Mouse (Mus musculus) erythroid progenitor cell, adult 5-6 weeks (primary cell): Measurements from ENCODE around the gene Ccdc173. TPM values are rescaled to one million over a fixed set of nuclear protein-coding genes. Genes with fewer than 3 reads are reported as not detected.

ENCODE experiments used
- total RNA-seq, 2 experiments: library from RNA; stranded (forward) in 1 of 2; stranded (reverse) in 1 of 2; fragments of 150-400 nt in 1 of 2; fragments of 186-747, 209-891 nt in 1 of 2; gene quantifications; 2 replicates each; pipeline versions ENCODE4 v1.2.3 to v1.2.4; 2015 to 2017; ENCODE audit warnings: low replicate concordance in 2 of 2

The Ccdc173 gene
- total RNA-seq, 2 experiments from 2014 or later: not detected

Other genes starting within 250 kb of the Ccdc173 start
- gene Lrp2, start 203.5 kb downstream of the Ccdc173 start, total RNA-seq (2015; ENCODE audit: low replicate concordance): not detected in 2 replicates
- not detected in 2 replicates for gene Lrp2, start 203.5 kb downstream of the Ccdc173 start, total RNA-seq (2017; ENCODE audit: low replicate concordance)
- 9.4 TPM in 1 of 2 replicates, not detected in the other for gene Bbs5, start 142.4 kb downstream of the Ccdc173 start, total RNA-seq (2015; ENCODE audit: low replicate concordance)
- 0.51 and 4.5 TPM in 2 replicates for gene Bbs5, start 142.4 kb downstream of the Ccdc173 start, total RNA-seq (2017; ENCODE audit: low replicate concordance)
- not detected in 2 replicates for gene Klhl41, start 119.5 kb downstream of the Ccdc173 start, total RNA-seq (2015; ENCODE audit: low replicate concordance)
- gene Klhl41, start 119.5 kb downstream of the Ccdc173 start, total RNA-seq (2017; ENCODE audit: low replicate concordance): not detected in 2 replicates
- 2.1 and 2.5 TPM in 2 replicates for gene Fastkd1, start 76.1 kb downstream of the Ccdc173 start, total RNA-seq (2015; ENCODE audit: low replicate concordance)
- gene Fastkd1, start 76.1 kb downstream of the Ccdc173 start, total RNA-seq (2017; ENCODE audit: low replicate concordance): 1.3 and 1.4 TPM in 2 replicates
- 35.7 and 45.7 TPM in 2 replicates for gene Ppig, start 67.0 kb downstream of the Ccdc173 start, total RNA-seq (2015; ENCODE audit: low replicate concordance)
- gene Ppig, start 67.0 kb downstream of the Ccdc173 start, total RNA-seq (2017; ENCODE audit: low replicate concordance): 49.0 and 72.4 TPM in 2 replicates
- 10.5 and 10.9 TPM in 2 replicates for gene Phospho2, start within 50 bp of the Ccdc173 start, total RNA-seq (2015; ENCODE audit: low replicate concordance)
- gene Phospho2, start within 50 bp of the Ccdc173 start, total RNA-seq (2017; ENCODE audit: low replicate concordance): 15.1 and 16.3 TPM in 2 replicates
- gene Klhl23, start 32.4 kb upstream of the Ccdc173 start, total RNA-seq (2015; ENCODE audit: low replicate concordance): 4.0 and 6.7 TPM in 2 replicates
- 1.6 and 12.1 TPM in 2 replicates for gene Klhl23, start 32.4 kb upstream of the Ccdc173 start, total RNA-seq (2017; ENCODE audit: low replicate concordance)
- 160 and 179 TPM in 2 replicates for gene Ssb, start 72.0 kb upstream of the Ccdc173 start, total RNA-seq (2015; ENCODE audit: low replicate concordance)
- 183 and 211 TPM in 2 replicates for gene Ssb, start 72.0 kb upstream of the Ccdc173 start, total RNA-seq (2017; ENCODE audit: low replicate concordance)
- 18.0 and 22.7 TPM in 2 replicates for gene Mettl5, start 96.0 kb upstream of the Ccdc173 start, total RNA-seq (2015; ENCODE audit: low replicate concordance)
- 14.1 and 25.4 TPM in 2 replicates for gene Mettl5, start 96.0 kb upstream of the Ccdc173 start, total RNA-seq (2017; ENCODE audit: low replicate concordance)
- gene Ubr3, start 107.7 kb upstream of the Ccdc173 start, total RNA-seq (2015; ENCODE audit: low replicate concordance): 70.3 and 101 TPM in 2 replicates
- 53.0 and 72.6 TPM in 2 replicates for gene Ubr3, start 107.7 kb upstream of the Ccdc173 start, total RNA-seq (2017; ENCODE audit: low replicate concordance)
- gene Myo3b, start 249.6 kb upstream of the Ccdc173 start, total RNA-seq (2015; ENCODE audit: low replicate concordance): 0.42 TPM in 1 of 2 replicates, not detected in the other
- gene Myo3b, start 249.6 kb upstream of the Ccdc173 start, total RNA-seq (2017; ENCODE audit: low replicate concordance): 0.51 TPM in 1 of 2 replicates, not detected in the other